Mouse (Mus musculus): Measurements from ENCODE around the gene Rhag. TPM values are rescaled to one million over a fixed set of nuclear protein-coding genes. Genes with fewer than 3 reads are reported as not detected.

Gene Rhag
- total RNA-seq, 2 experiments from 2014 or later, result not detected

DNA sequence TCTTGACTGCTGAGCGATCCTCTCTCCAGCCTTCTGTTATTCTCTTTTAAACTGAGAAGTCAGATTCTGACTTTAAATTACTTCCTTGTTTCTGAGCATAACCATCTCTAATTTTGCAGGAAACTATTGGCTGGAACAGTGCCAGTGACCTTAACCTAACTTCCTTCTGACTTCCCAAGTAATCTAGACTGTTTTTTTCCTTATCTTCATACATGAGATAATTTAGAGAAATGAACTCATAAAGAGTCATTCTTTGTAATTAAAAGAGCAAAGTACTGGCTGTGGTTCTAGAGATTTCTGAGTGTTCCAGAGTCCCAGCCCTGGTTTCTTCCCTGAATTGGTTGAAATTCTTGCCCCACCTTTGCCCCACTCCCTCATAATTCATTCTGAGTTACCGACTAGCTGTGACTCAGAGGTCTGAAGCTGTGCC, 62.7 kb downstream of the Rhag start:
- DNase-seq (ENCODE audit: low spot score in 2 of 2), result no peak

DNA sequence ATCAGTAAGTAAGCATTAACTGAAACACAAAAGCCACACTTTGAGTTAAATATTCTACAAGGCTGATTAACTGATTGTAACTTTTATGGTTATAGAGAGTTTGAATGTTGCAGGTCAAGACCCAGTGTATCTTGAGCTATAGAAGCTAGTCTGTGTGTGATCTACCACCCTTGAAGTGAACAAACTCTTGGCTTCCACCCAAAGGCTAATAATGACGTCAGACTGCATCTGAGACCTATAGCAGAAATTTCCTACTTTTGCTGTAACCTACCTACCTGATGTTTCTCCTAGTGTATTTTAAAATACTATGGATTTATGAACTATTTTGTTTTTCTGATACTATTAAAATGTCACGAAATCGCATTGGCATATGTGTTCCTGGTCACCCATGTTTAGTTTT, 63.8 kb downstream of the Rhag start:
- no peak for DNase-seq (ENCODE audit: low spot score in 2 of 2)

DNA sequence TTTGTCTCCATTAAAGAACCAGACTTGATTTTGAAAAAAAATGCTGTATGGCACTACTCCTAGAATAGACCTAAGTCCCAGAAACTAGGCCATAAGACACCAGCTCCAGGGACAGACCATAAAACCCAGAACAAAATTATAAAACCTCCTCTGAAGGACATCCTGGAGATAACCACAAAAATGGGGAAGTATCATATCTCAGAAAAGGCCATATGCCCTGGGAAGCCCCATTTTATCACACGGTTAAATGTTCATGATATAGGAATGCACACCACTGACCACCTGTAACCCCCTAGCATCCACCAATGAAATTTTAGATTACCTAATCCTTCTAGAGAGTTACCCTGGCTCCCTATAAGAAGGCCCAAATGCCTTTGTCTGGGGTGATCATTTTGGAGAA, 64.6 kb downstream of the Rhag start:
- no peak for DNase-seq (ENCODE audit: low spot score in 2 of 2)

DNA sequence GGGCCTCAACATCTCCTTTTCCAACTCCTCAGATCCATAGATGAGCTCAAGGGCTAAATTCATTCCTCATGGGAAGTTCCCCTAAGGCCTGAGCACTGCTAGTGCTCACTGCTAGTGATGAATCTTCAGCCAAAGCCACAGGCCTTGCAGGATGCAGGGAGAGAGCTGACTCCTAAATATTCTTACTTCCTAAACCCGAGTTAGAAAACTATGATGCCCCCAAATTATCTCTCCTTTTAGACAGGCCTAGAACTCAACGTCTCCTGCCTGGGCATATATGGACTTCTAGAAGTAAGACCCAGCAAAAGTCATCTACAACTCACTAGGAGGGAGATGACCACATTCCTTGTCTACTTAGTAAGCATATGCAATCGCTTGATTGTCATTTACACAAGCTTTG, 66.8 kb downstream of the Rhag start:
- DNase-seq (ENCODE audit: low spot score in 2 of 2), result no peak

DNA sequence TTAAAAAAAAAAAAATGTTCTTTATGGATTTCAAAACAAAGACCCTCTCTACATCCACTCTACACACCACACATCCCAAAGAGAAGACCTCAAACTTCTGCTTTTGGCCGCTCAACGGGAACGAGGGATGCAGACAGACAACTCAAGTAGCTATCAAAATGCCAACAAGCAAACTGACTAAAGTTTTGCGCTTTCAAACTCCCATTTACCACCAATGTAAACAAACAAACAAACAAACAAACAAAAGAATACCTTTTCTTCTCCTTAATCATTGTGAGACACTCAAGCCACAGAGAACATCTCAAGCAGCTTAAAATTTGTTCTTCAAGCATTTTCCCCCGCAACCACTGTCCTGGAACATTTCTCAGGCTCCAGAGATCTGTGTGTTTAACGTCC, 68.6 kb downstream of the Rhag start:
- no peak for DNase-seq (ENCODE audit: low spot score in 2 of 2)

DNA sequence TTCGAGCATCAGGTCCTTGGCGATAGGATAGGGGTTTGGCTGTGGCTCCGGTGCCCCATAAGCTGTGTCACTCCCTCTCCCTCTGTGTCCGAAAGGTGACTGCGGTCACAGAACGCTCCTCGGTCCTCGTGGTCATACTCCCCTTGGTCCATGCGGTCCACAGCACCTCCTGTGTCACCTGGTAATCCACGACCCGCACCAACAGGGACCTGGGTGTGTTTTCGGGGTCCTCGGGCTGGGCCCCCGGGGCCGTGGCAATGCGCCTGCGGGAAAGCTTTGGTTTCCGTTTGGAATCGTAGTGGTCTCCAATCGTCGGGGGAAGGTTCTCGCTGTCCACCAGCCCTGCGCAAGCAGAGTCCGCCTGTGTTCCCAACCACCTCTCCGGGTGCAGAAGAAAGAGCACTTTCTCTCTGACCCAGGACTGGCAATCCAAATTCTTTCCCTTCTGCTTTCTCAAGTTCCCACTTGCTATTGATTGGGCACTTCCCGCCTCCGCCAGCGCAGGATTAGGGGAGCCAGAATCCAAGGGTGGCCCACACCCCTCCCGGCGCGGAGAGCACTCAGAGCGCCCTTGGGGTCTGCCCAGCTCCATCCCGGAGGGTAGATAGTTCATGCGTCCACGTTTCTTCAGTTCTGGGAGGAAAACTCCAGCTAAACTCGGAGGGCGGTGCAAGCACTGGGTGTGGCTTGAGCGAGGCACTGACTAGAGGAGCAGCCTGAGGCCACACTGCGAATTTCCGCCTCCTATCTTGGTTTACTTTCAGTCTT, 69.2 kb downstream of the Rhag start, which contains the start of gene 9130008F23Rik:
TSS of gene 9130008F23Rik (minus strand) at position 636 of the 768 bp plus-strand sequence.
- peak in 1 of 2 experiments; percentile 11 for DNase-seq (ENCODE audit: low spot score in 2 of 2)

DNA sequence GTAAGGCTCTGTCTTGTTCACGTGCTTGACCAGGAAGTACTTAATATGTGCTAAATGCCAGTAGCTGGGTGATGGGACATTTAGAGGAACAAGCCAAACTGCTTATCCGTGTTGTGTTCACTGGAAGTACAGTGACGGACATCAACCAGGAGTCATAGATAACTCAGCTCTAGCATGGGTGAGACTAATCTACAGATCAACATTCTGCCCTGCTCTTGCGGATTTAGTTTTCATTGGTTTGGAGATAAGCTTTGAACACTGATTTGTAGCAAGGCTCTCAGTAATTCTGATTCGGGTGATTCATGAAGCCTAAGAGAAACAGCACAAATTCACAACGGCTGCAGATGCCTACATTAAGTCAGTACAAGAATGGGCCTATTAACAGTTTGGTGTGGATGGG, 71.2 kb downstream of the Rhag start:
- no peak for DNase-seq (ENCODE audit: low spot score in 2 of 2)

DNA sequence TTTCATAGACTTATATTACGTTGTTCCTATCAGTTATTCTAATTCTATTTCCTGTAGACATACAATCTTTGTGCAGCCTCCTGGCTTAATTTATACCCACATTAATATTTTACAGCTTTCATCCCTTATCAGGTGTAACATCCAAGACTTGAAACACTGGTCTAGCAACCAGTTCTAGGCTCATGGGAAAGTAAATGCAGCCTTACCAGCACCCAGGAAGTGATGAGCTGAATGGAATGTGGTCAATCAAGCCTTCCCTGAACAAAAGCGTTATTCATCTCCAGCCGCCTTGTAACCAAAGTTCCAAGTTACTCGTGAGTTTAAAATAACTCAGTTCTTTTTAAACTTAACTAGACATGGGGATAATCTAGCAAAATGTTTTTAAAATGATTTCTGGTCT, 74.2 kb downstream of the Rhag start:
- no peak for DNase-seq (ENCODE audit: low spot score in 2 of 2)

DNA sequence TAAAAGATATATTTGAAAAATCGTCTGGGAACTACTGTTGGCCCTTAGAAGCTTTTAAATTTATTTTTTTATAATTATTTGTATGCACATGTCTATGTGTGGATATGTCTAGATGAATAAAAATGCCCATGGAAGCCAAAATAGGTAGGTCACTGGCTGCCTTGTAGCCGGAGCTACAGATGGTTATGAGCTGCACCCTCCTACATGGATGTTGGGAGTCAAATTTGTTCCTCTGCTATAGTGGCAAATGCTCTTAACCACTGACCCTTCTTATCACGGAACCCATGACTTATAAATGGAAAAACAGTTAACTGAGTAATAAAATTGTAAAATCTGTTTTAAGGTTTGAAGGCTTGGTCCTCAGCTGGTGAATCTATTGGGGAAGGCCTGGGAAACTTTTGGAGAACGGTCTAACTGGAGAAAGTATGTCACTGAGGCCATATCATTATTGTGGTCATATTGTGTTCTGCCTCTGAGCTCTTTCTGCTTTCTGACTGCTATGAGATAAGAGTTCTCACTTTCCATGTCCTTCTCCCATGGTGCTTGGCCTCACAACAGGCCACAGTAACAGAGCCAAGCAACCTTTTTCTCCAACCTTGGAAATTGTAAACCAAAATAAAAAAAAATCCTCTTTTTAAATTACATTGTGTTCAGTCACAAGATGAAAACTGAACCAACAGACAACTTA, 77.1 kb downstream of the Rhag start:
- no peak for DNase-seq (ENCODE audit: low spot score in 2 of 2)

Other genes with a start within 250 kb of the Rhag start
- gene Esp6, start 249.6 kb upstream of the Rhag start, total RNA-seq (2021), result not detected
- not detected for gene Esp4, start 212.5 kb upstream of the Rhag start, total RNA-seq (2021)
- gene Esp3, start 179.1 kb upstream of the Rhag start, total RNA-seq (2021), result not detected
- gene Esp1, start 84.0 kb upstream of the Rhag start, total RNA-seq (2021), result not detected
- gene Crisp2, start 4.1 kb upstream of the Rhag start, total RNA-seq (2021), result not detected
- gene 9130008F23Rik, start 69.4 kb downstream of the Rhag start, total RNA-seq (2021), result under 1 TPM in 1 of 2 experiments, not detected in 1; 0.28 TPM
- not detected for gene Glyatl3, start 103.2 kb downstream of the Rhag start, total RNA-seq (2021)
- 10 to 100 TPM; 39.9 to 46.2 TPM for gene Mut, start 123.6 kb downstream of the Rhag start, total RNA-seq (2021)
- gene Cenpq, start 123.9 kb downstream of the Rhag start, total RNA-seq (2021), result 1 to 10 TPM; 4.3 to 4.7 TPM